9 mouse cellular contexts compared by ENCODE assay signal in genomic region chr9:106454888-106455681, GRCm38 (mm10). TPM values are rescaled to one million over a fixed set of nuclear protein-coding genes. Genes with fewer than 3 reads are reported as not detected.
DNase-seq lines count a peak whose midpoint lies in the region; ATAC-seq and TF ChIP-seq lines count a peak whose summit lies in the region.
"Had no signal": no experiment of that assay in that cellular context is flagged by ENCODE, and none has a peak within 500 bp of the region (broad histone marks: within the 10 kb centered on the region; RNA-seq: fewer than 3 reads in every experiment).

No protein-coding gene starts in this region.

- no peak for TF ChIP-seq CTCF in heart, adult 2 months (IDR thresholded peaks at IDR 0.05)
- no peak for TF ChIP-seq CTCF in CH12.LX (conservative IDR thresholded peaks at IDR 0.05 in 1 of 2, IDR thresholded peaks at IDR 0.05 in 1 of 2; ENCODE audit: low read depth in 2 of 2, low read length in 2 of 2)

- intact Hi-C loops in heart, adult 2 months (cut with DNase I), result no loop called here
- intact Hi-C loops in heart, postnatal 25 days (cut with DNase I), result no loop called here

- H3K27ac ChIP-seq in heart, adult 2 months, result peak overlapping the region; percentile 82
- no peak overlapping the region for H3K27ac ChIP-seq in CH12.LX (ENCODE audit: insufficient read depth, low read depth)
- H3K27ac ChIP-seq in embryonic facial prominence, embryonic 14.5 days (replicated peaks; ENCODE audit: low read depth, low read length), result peak overlapping the region; percentile 89
- H3K27ac ChIP-seq in limb, embryonic 11.5 days (replicated peaks; ENCODE audit: low read depth, low read length), result peak overlapping the region; percentile 90

- TF ChIP-seq POLR2A in heart, adult 2 months (IDR thresholded peaks at IDR 0.05; ENCODE audit: insufficient read depth, low read depth, low read length), result no peak
- no peak for TF ChIP-seq POLR2A in CH12.LX (IDR thresholded peaks at IDR 0.05; ENCODE audit: low read depth, low read length)

- DNase-seq in heart, adult 2 months, result no peak
- DNase-seq in heart, postnatal 25 days (ENCODE audit: low spot score), result no peak
- DNase-seq in CH12.LX (ENCODE audit: extremely low read depth), result no peak
- peak; percentile 85 for DNase-seq in embryonic facial prominence, embryonic 14.5 days (ENCODE audit: low spot score)
- DNase-seq in limb, embryonic 11.5 days (ENCODE audit: low spot score), result peak; percentile 72
- DNase-seq in retina, embryonic 14.5 days (ENCODE audit: low spot score), result peak; percentile 60
- no peak for DNase-seq in kidney, adult 9 months
- DNase-seq in gastrocnemius, postnatal 10 days, result no peak

- dilution Hi-C loops in CH12.LX (cut with MboI; ENCODE audit: extremely low pct_ligation_motif_present, extremely low pct_unique_long_range_greater_than_20kb, low sequenced_read_pairs), result no loop called here

- H3K9me3 ChIP-seq in CH12.LX (replicated peaks; ENCODE audit: low read length), result no peaks in the 10 kb centered on the region
- H3K9me3 ChIP-seq in embryonic facial prominence, embryonic 14.5 days (ENCODE audit: control insufficient read depth, low read length), result no peaks in the 10 kb centered on the region
- no peaks in the 10 kb centered on the region for H3K9me3 ChIP-seq in limb, embryonic 11.5 days (ENCODE audit: control insufficient read depth, low read length)

- in situ Hi-C loops in CH12.LX (cut with MboI; ENCODE audit: low pct_ligation_motif_present, low pct_unique_long_range_greater_than_20kb, low sequenced_read_pairs), result no loop called here

- no peaks in the 10 kb centered on the region for H3K27me3 ChIP-seq in heart, adult 2 months (ENCODE audit: control insufficient read depth, insufficient read depth, low read length)
- no peaks in the 10 kb centered on the region for H3K27me3 ChIP-seq in CH12.LX (replicated peaks)
- no peaks in the 10 kb centered on the region for H3K27me3 ChIP-seq in embryonic facial prominence, embryonic 14.5 days (replicated peaks; ENCODE audit: control insufficient read depth, insufficient read depth, low read length)
- no peaks in the 10 kb centered on the region for H3K27me3 ChIP-seq in limb, embryonic 11.5 days (ENCODE audit: control insufficient read depth, insufficient read depth, low read length)

- ATAC-seq in embryonic facial prominence, embryonic 14.5 days (ENCODE audit: low read depth), result peak; percentile 38
- peak; percentile 11; the same call in 1 of the 2 replicates for ATAC-seq in limb, embryonic 11.5 days (ENCODE audit: insufficient number of reproducible peaks, low FRiP score, low TSS enrichment, low read depth)

- H3K36me3 ChIP-seq in heart, adult 2 months (ENCODE audit: control insufficient read depth, insufficient read depth, low read length), result no peaks in the 10 kb centered on the region
- H3K36me3 ChIP-seq in CH12.LX (replicated peaks in 1 of 2; ENCODE audit: control insufficient read depth in 1 of 2, insufficient read depth in 1 of 2, low read length in 1 of 2), result peaks cover 4 to 52% of the 10 kb centered on the region in 2 experiments
- H3K36me3 ChIP-seq in embryonic facial prominence, embryonic 14.5 days (ENCODE audit: control insufficient read depth, insufficient read depth, low read length), result peaks cover 4% of the 10 kb centered on the region
- no peaks in the 10 kb centered on the region; the same call in 1 of the 2 replicates for H3K36me3 ChIP-seq in limb, embryonic 11.5 days (ENCODE audit: control insufficient read depth, insufficient read depth, low read length)

- no peak for TF ChIP-seq RAD21 in CH12.LX (IDR thresholded peaks at IDR 0.05; ENCODE audit: low read depth, low read length)

- H3K4me2 ChIP-seq in CH12.LX (ENCODE audit: insufficient read depth, low read depth, poor library complexity, severe bottlenecking), result peak overlapping the region; percentile 71; the same call in 1 of the 2 replicates
- H3K4me2 ChIP-seq in embryonic facial prominence, embryonic 14.5 days (ENCODE audit: low read depth, low read length), result peak overlapping the region; percentile 92
- peak overlapping the region; percentile 79 for H3K4me2 ChIP-seq in limb, embryonic 11.5 days (ENCODE audit: low read depth, severe bottlenecking)

- H3K4me1 ChIP-seq in heart, adult 2 months (ENCODE audit: control insufficient read depth, insufficient read depth, low read length), result peaks cover 15% of the 10 kb centered on the region
- peaks cover 27 to 65% of the 10 kb centered on the region in 2 experiments for H3K4me1 ChIP-seq in CH12.LX (ENCODE audit: control insufficient read depth in 1 of 2, insufficient read depth in 2 of 2)
- H3K4me1 ChIP-seq in embryonic facial prominence, embryonic 14.5 days (ENCODE audit: control insufficient read depth, insufficient read depth, low read length), result peaks cover 67% of the 10 kb centered on the region
- peaks cover 64% of the 10 kb centered on the region for H3K4me1 ChIP-seq in limb, embryonic 11.5 days (ENCODE audit: control insufficient read depth, insufficient read depth, low read length)

- H3K9ac ChIP-seq in heart, adult 2 months (ENCODE audit: low read depth, low read length), result peak overlapping the region; percentile 13
- no peak overlapping the region for H3K9ac ChIP-seq in CH12.LX (ENCODE audit: insufficient read depth, low read depth)
- peak overlapping the region; percentile 86 for H3K9ac ChIP-seq in embryonic facial prominence, embryonic 14.5 days (ENCODE audit: low read depth, low read length)
- peak overlapping the region; percentile 84 for H3K9ac ChIP-seq in limb, embryonic 11.5 days (ENCODE audit: low read length)

- WGBS in heart, adult 2 months, result 39% methylated on average over 17 of the region's 17 CpGs
- 3% methylated on average over 17 of the region's 17 CpGs for WGBS in embryonic facial prominence, embryonic 14.5 days
- under 1% methylated on average over 17 of the region's 17 CpGs for WGBS in limb, embryonic 11.5 days

- peak overlapping the region; percentile 60 for H3K4me3 ChIP-seq in heart, adult 2 months
- peak overlapping the region in 2 of 3 experiments; percentile 24 to 68 for H3K4me3 ChIP-seq in CH12.LX (replicated peaks in 1 of 3; ENCODE audit: low read depth in 2 of 3, low read length in 2 of 3, poor library complexity in 1 of 3)
- peak overlapping the region; percentile 74 for H3K4me3 ChIP-seq in embryonic facial prominence, embryonic 14.5 days (ENCODE audit: low read depth, low read length)
- H3K4me3 ChIP-seq in limb, embryonic 11.5 days (ENCODE audit: low read depth, low read length), result peak overlapping the region; percentile 88

- no peak for TF ChIP-seq EP300 in heart, adult 2 months (IDR thresholded peaks at IDR 0.05; ENCODE audit: insufficient read depth, low read depth, low read length)
- no peak for TF ChIP-seq EP300 in CH12.LX (IDR thresholded peaks at IDR 0.05; ENCODE audit: low read length)

- 0 out of 2 replicates have a peak, but pooled peaks cover 2% of the 10 kb centered on the region for H3K79me2 ChIP-seq in heart, adult 2 months (replicated peaks; ENCODE audit: control insufficient read depth, insufficient read depth, low read length)
- no peaks in the 10 kb centered on the region for H3K79me2 ChIP-seq in CH12.LX (replicated peaks; ENCODE audit: control insufficient read depth, extremely low read depth, insufficient read depth, poor library complexity, severe bottlenecking)

RNA-seq across cellular contexts. Expression of gene Pcbp4, which starts 2.0 kb away (rescaled TPM):
- 10 to 100 TPM; 70.0 to 74.6 TPM for total RNA-seq in heart, adult 2 months (2021)
- polyA plus RNA-seq in heart, adult 2 months (2012; rRNA removed), result 92.8 and 95.8 TPM in 2 replicates
- 10 to 100 TPM; 70.7 to 81.8 TPM for total RNA-seq in heart, postnatal 25 days (2021)
- total RNA-seq in CH12.LX (2012; rRNA removed) (41.3 and 44.1 TPM in 2 replicates), CH12.LX (2014; rRNA removed) (34.5 and 44.0 TPM in 2 replicates)
- 51.9 and 54.2 TPM in 2 replicates for polyA plus RNA-seq in CH12.LX (2012; ENCODE audit: insufficient read length, low read depth)
- polyA plus RNA-seq in embryonic facial prominence, embryonic 14.5 days (2014; fragmentation: Nextera tagmentation; extraction: Ambion mirVana), result 90.2 and 101 TPM in 2 replicates
- 162 and 172 TPM in 2 replicates for polyA plus RNA-seq in limb, embryonic 11.5 days (2014; fragmentation: Nextera tagmentation; extraction: Ambion mirVana)
- 10 to 100 TPM; 54.2 to 68.2 TPM for total RNA-seq in gastrocnemius, postnatal 10 days (2021)

RNA-seq across cellular contexts. Expression of gene Abhd14a, which starts 7.6 kb away (rescaled TPM):
- total RNA-seq in heart, adult 2 months (2021), result 10 to 100 TPM; 18.7 to 21.8 TPM
- polyA plus RNA-seq in heart, adult 2 months (2012; rRNA removed), result 33.2 and 43.0 TPM in 2 replicates
- 10 to 100 TPM; 20.2 to 21.3 TPM for total RNA-seq in heart, postnatal 25 days (2021)
- total RNA-seq in CH12.LX (2012; rRNA removed), result 20.4 and 20.6 TPM in 2 replicates
- 15.6 and 18.2 TPM in 2 replicates for total RNA-seq in CH12.LX (2014; rRNA removed)
- 23.3 and 26.6 TPM in 2 replicates for polyA plus RNA-seq in CH12.LX (2012; ENCODE audit: insufficient read length, low read depth)
- 60.9 and 66.1 TPM in 2 replicates for polyA plus RNA-seq in embryonic facial prominence, embryonic 14.5 days (2014; fragmentation: Nextera tagmentation; extraction: Ambion mirVana)
- 39.6 and 43.2 TPM in 2 replicates for polyA plus RNA-seq in limb, embryonic 11.5 days (2014; fragmentation: Nextera tagmentation; extraction: Ambion mirVana)
- 10 to 100 TPM; 13.5 to 15.3 TPM for total RNA-seq in gastrocnemius, postnatal 10 days (2021)

RNA-seq across cellular contexts. Expression of gene Abhd14b, which starts 7.8 kb away (rescaled TPM):
- total RNA-seq in heart, adult 2 months (2021), result 1 to 10 TPM; 6.6 to 6.8 TPM
- 27.8 and 34.8 TPM in 2 replicates for polyA plus RNA-seq in heart, adult 2 months (2012; rRNA removed)
- total RNA-seq in heart, postnatal 25 days (2021), result 1 to 10 TPM; 6.3 to 6.7 TPM
- total RNA-seq in CH12.LX (2012; rRNA removed) (3.9 and 5.3 TPM in 2 replicates), CH12.LX (2014; rRNA removed) (2.9 and 3.6 TPM in 2 replicates)
- polyA plus RNA-seq in CH12.LX (2012; ENCODE audit: insufficient read length, low read depth), result 4.4 and 5.4 TPM in 2 replicates
- 21.5 and 30.3 TPM in 2 replicates for polyA plus RNA-seq in embryonic facial prominence, embryonic 14.5 days (2014; fragmentation: Nextera tagmentation; extraction: Ambion mirVana)
- polyA plus RNA-seq in limb, embryonic 11.5 days (2014; fragmentation: Nextera tagmentation; extraction: Ambion mirVana), result 7.9 and 9.3 TPM in 2 replicates
- 1 to 10 TPM; 6.3 to 7.5 TPM for total RNA-seq in gastrocnemius, postnatal 10 days (2021)

RNA-seq across cellular contexts. Expression of gene Gpr62, which starts 10.7 kb away (rescaled TPM):
- not detected for total RNA-seq in heart, adult 2 months (2021)
- 0.12 TPM in 1 of 2 replicates, not detected in the other for polyA plus RNA-seq in heart, adult 2 months (2012; rRNA removed)
- total RNA-seq in heart, postnatal 25 days (2021), result not detected
- total RNA-seq in CH12.LX (2012; rRNA removed), result 0.04 TPM in 1 of 2 replicates, not detected in the other
- not detected in 2 replicates for total RNA-seq in CH12.LX (2014; rRNA removed)
- polyA plus RNA-seq in CH12.LX (2012; ENCODE audit: insufficient read length, low read depth), result 0.11 and 0.20 TPM in 2 replicates
- polyA plus RNA-seq in embryonic facial prominence, embryonic 14.5 days (2014; fragmentation: Nextera tagmentation; extraction: Ambion mirVana), result 0.36 and 0.60 TPM in 2 replicates
- polyA plus RNA-seq in limb, embryonic 11.5 days (2014; fragmentation: Nextera tagmentation; extraction: Ambion mirVana), result 0.24 and 0.58 TPM in 2 replicates
- under 1 TPM; 0.19 to 0.52 TPM for total RNA-seq in gastrocnemius, postnatal 10 days (2021)
- total RNA-seq: MEL had no signal

RNA-seq across cellular contexts. Expression of gene Acy1, which starts 17.0 kb away (rescaled TPM):
- total RNA-seq in heart, adult 2 months (2021), result 10 to 100 TPM; 20.1 to 26.7 TPM
- polyA plus RNA-seq in heart, adult 2 months (2012; rRNA removed), result 12.0 and 12.5 TPM in 2 replicates
- total RNA-seq in heart, postnatal 25 days (2021), result 10 to 100 TPM; 22.4 to 28.6 TPM
- total RNA-seq in CH12.LX (2012; rRNA removed), result 76.9 and 77.6 TPM in 2 replicates
- total RNA-seq in CH12.LX (2014; rRNA removed), result 51.9 and 55.6 TPM in 2 replicates
- polyA plus RNA-seq in CH12.LX (2012; ENCODE audit: insufficient read length, low read depth), result 103 and 106 TPM in 2 replicates
- 37.9 and 45.1 TPM in 2 replicates for polyA plus RNA-seq in embryonic facial prominence, embryonic 14.5 days (2014; fragmentation: Nextera tagmentation; extraction: Ambion mirVana)
- 41.9 and 42.6 TPM in 2 replicates for polyA plus RNA-seq in limb, embryonic 11.5 days (2014; fragmentation: Nextera tagmentation; extraction: Ambion mirVana)
- 10 to 100 TPM; 12.3 to 12.5 TPM for total RNA-seq in gastrocnemius, postnatal 10 days (2021)

Comparison
In these comparisons a context has a peak if more than half of its experiments do, and no peak if none do; other contexts are left out.
1. DNase-seq: peak in embryonic facial prominence, embryonic 14.5 days (single experiment), limb, embryonic 11.5 days (single experiment) and retina, embryonic 14.5 days (single experiment); none in heart, adult 2 months (0 of 2), heart, postnatal 25 days (single experiment), CH12.LX (single experiment), kidney, adult 9 months (single experiment) and gastrocnemius, postnatal 10 days (single experiment).
2. Peak in every context shown above with its lines, with median percentiles within 50 percentile points of each other: H3K4me3 ChIP-seq and H3K4me2 ChIP-seq.